In the genomic region with DNA sequence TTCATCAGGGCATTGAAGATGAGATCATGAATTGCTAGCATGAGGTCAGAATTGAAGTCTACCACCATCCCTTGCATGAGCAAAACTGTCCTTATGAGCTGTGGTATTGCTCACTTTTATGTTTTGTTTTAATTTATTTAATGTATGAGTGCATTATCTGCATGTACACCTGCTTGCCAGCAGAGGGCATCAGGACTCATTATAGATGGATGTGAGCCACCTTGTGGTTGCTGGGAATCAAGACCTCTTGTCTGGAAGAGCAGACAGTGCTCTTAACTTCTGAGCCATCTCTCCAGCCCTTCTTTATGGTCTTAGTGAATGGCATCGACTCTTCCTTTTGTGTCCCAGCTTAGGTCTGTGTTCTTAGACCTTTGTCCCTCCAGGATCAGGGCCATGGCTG, we compare ENCODE assay signal across 10 mouse cellular contexts. TPM values are rescaled to one million over a fixed set of nuclear protein-coding genes. Genes with fewer than 3 reads are reported as not detected.
A peak's percentile ranks its signal among the peaks of the same experiment; 100 is the strongest.
DNase-seq lines count a peak whose midpoint lies in the region; ATAC-seq and TF ChIP-seq lines count a peak whose summit lies in the region.
"Had no signal": no experiment of that assay in that cellular context is flagged by ENCODE, and none has a peak within 500 bp of the region (broad histone marks: within the 10 kb centered on the region; RNA-seq: fewer than 3 reads in every experiment).

No protein-coding gene starts in this region.

- 0 out of 2 replicates have a peak, but pooled peaks cover 5% of the 10 kb centered on the region for H3K9me3 ChIP-seq in heart, postnatal 0 days (replicated peaks; ENCODE audit: control insufficient read depth, low read length)
- no peaks in the 10 kb centered on the region for H3K9me3 ChIP-seq in stomach, postnatal 0 days (ENCODE audit: control insufficient read depth, low read length)
- H3K9me3 ChIP-seq: heart, embryonic 15.5 days had no signal

- no peak overlapping the region for H3K4me3 ChIP-seq in heart, postnatal 0 days (ENCODE audit: low read depth, low read length)
- H3K4me3 ChIP-seq in stomach, postnatal 0 days (ENCODE audit: low read depth, low read length): no peak overlapping the region
- H3K4me3 ChIP-seq: heart, embryonic 15.5 days had no signal

- no peak overlapping the region for H3K27ac ChIP-seq in heart, postnatal 0 days (ENCODE audit: low read depth)
- no peak overlapping the region for H3K27ac ChIP-seq in stomach, postnatal 0 days (replicated peaks)
- H3K27ac ChIP-seq: heart, embryonic 15.5 days had no signal

- TF ChIP-seq EP300 in heart, postnatal 0 days (IDR thresholded peaks at IDR 0.05; ENCODE audit: low read depth): no peak
- no peak for TF ChIP-seq EP300 in stomach, postnatal 0 days (optimal IDR thresholded peaks at IDR 0.05)

- no peaks in the 10 kb centered on the region for H3K27me3 ChIP-seq in heart, postnatal 0 days (ENCODE audit: control insufficient read depth, insufficient read depth, low read length)
- no peaks in the 10 kb centered on the region for H3K27me3 ChIP-seq in stomach, postnatal 0 days (ENCODE audit: control insufficient read depth, insufficient read depth, low read length)
- H3K27me3 ChIP-seq: heart, embryonic 15.5 days had no signal

- H3K9ac ChIP-seq in heart, postnatal 0 days (replicated peaks; ENCODE audit: low read depth, low read length): no peak overlapping the region
- H3K9ac ChIP-seq in stomach, postnatal 0 days (ENCODE audit: low read length): no peak overlapping the region
- H3K9ac ChIP-seq: heart, embryonic 15.5 days had no signal

- no peak for DNase-seq in heart, postnatal 0 days (ENCODE audit: low spot score)
- DNase-seq in heart, adult 11 months: no peak
- DNase-seq in thymus, postnatal 0 days (ENCODE audit: low spot score): peak; percentile 60
- DNase-seq in thymus, adult 18-20 months: no peak
- DNase-seq in c-Kit-positive CD71-positive TER-119-negative erythroid progenitor cells, embryonic 14.5 days (ENCODE audit: low read depth): peak; percentile 23
- no peak for DNase-seq in stomach, postnatal 0 days (ENCODE audit: low spot score)
- DNase-seq in retina, embryonic 14.5 days (ENCODE audit: low spot score): no peak
- no peak for DNase-seq in urinary bladder, adult 2 months (ENCODE audit: low spot score)
- DNase-seq: kidney, adult 18-20 months had no signal

- WGBS in heart, postnatal 0 days: 95% methylated on average over 1 of the region's 1 CpGs
- 89% methylated on average over 1 of the region's 1 CpGs for WGBS in stomach, postnatal 0 days

- peak; percentile 47 for TF ChIP-seq CTCF in heart, postnatal 0 days (IDR thresholded peaks at IDR 0.05; ENCODE audit: low read depth)
- TF ChIP-seq CTCF in stomach, postnatal 0 days (IDR thresholded peaks at IDR 0.05; ENCODE audit: low read depth): peak; percentile 77

- no peaks in the 10 kb centered on the region for H3K36me3 ChIP-seq in heart, postnatal 0 days (replicated peaks; ENCODE audit: control insufficient read depth, insufficient read depth, low read length)
- H3K36me3 ChIP-seq in stomach, postnatal 0 days (ENCODE audit: control insufficient read depth, insufficient read depth, low read length): no peaks in the 10 kb centered on the region; the same call in 1 of the 2 replicates
- H3K36me3 ChIP-seq: heart, embryonic 15.5 days had no signal

- no peak overlapping the region for H3K4me2 ChIP-seq in heart, postnatal 0 days (ENCODE audit: low read depth, low read length)
- no peak overlapping the region for H3K4me2 ChIP-seq in stomach, postnatal 0 days (replicated peaks; ENCODE audit: low read depth)
- H3K4me2 ChIP-seq: heart, embryonic 15.5 days had no signal

- ATAC-seq in heart, postnatal 0 days (ENCODE audit: insufficient read depth, low read depth): no peak
- no peak for ATAC-seq in stomach, postnatal 0 days (ENCODE audit: low FRiP score, low TSS enrichment)

- no peaks in the 10 kb centered on the region for H3K4me1 ChIP-seq in heart, postnatal 0 days (ENCODE audit: control insufficient read depth, insufficient read depth)
- no peaks in the 10 kb centered on the region for H3K4me1 ChIP-seq in stomach, postnatal 0 days (replicated peaks; ENCODE audit: control insufficient read depth, insufficient read depth)
- H3K4me1 ChIP-seq: heart, embryonic 15.5 days had no signal

RNA-seq across cellular contexts. Expression of a gene that starts 39.0 kb away (rescaled TPM):
- 3.5 and 6.7 TPM in 2 replicates for total RNA-seq in heart, postnatal 0 days (2014; rRNA removed; ENCODE audit: low replicate concordance)
- polyA plus RNA-seq in heart, postnatal 0 days (2015; fragmentation: Nextera tagmentation; extraction: Ambion mirVana): 2.5 and 2.7 TPM in 2 replicates
- 31.2 and 33.5 TPM in 2 replicates for polyA plus RNA-seq in thymus, postnatal 0 days (2015; fragmentation: Nextera tagmentation; extraction: Ambion mirVana)
- 19.9 and 21.2 TPM in 2 replicates for polyA plus RNA-seq in stomach, postnatal 0 days (2015; fragmentation: Nextera tagmentation; extraction: Ambion mirVana)
- 14.6 and 20.5 TPM in 2 replicates for polyA plus RNA-seq in urinary bladder, adult 2 months (2012; rRNA removed)

RNA-seq across cellular contexts. Expression of a gene that starts 55.9 kb away (rescaled TPM):
- total RNA-seq in heart, postnatal 0 days (2014; rRNA removed; ENCODE audit: low replicate concordance): 71.0 and 78.3 TPM in 2 replicates
- polyA plus RNA-seq in heart, postnatal 0 days (2015; fragmentation: Nextera tagmentation; extraction: Ambion mirVana): 75.1 and 77.2 TPM in 2 replicates
- polyA plus RNA-seq in thymus, postnatal 0 days (2015; fragmentation: Nextera tagmentation; extraction: Ambion mirVana): 57.7 and 58.4 TPM in 2 replicates
- polyA plus RNA-seq in stomach, postnatal 0 days (2015; fragmentation: Nextera tagmentation; extraction: Ambion mirVana): 80.4 and 84.4 TPM in 2 replicates
- 81.4 and 89.1 TPM in 2 replicates for polyA plus RNA-seq in urinary bladder, adult 2 months (2012; rRNA removed)

Comparison
In these comparisons a context has a peak if more than half of its experiments do, and no peak if none do; other contexts are left out.
1. DNase-seq: peak in thymus, postnatal 0 days (single experiment) and c-Kit-positive CD71-positive TER-119-negative erythroid progenitor cells, embryonic 14.5 days (single experiment); none in heart, postnatal 0 days (single experiment), heart, adult 11 months (single experiment), thymus, adult 18-20 months (0 of 2), stomach, postnatal 0 days (single experiment), retina, embryonic 14.5 days (single experiment) and urinary bladder, adult 2 months (single experiment).